Mouse (Mus musculus) Muller cell, postnatal 12 days (primary cell): ENCODE measurements around the gene St8sia2.
"Not testable (repeated sequence)": the region's sequence is repeated elsewhere in the genome, so short reads cannot be mapped to it uniquely, and the experiment has no call there.

Experiments used
- DNase-seq: peaks from one replicate; pipeline ENCODE4 v3.0.0-alpha.2; 2015; ENCODE audit errors: inconsistent ontology term

The St8sia2 gene

GRCm38 (mm10) chr7:73989366-73989765 is 24.1 kb downstream of the St8sia2 start:
- no peak for DNase-seq

DNA sequence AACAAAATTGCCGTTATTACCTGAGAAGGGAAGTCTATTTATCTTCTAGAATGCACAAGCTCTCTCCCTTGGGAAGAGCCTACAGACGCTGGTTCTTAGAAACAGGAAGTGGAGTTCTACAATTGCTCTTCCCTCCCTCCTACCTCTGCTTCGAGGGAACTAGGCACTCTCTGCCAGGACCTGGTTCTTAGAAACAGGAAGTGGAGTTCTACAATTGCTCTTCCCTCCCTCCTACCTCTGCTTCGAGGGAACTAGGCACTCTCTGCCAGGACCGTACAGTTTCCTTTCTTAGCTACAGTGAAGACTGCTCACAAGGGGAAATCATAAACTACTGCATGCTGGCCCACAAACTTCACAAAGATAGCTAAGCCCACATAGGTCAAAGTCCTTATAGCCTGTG is 41.3 kb downstream of the St8sia2 start:
- not testable (repeated sequence) for DNase-seq

DNA sequence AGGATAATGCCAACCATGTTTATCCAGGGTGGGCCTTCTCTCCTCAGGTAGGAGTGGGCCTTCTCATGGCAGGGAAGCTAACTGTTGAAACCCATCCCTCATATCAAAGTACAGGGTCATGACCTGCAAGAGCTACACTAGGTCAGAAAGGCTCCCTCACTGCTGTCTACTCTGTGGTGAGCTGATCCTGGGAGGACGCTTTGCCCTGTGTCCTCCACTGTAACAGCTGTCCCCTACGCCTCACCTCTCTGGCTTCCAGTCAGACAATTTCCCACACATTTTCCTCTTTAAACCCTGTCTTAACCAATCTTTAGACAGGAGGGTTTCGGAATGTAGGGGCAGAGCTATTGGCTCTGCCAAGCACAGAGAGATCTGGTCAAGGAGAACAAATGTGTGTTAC is 48.3 kb downstream of the St8sia2 start:
- no peak for DNase-seq

- peak; percentile 88 for DNase-seq
Measured at GRCm38 (mm10) chr7:73962431-73962830, 51.1 kb downstream of the St8sia2 start.

GRCm38 (mm10) chr7:73954441-73954840 is 59.0 kb downstream of the St8sia2 start:
- DNase-seq, result peak; percentile 92

DNA sequence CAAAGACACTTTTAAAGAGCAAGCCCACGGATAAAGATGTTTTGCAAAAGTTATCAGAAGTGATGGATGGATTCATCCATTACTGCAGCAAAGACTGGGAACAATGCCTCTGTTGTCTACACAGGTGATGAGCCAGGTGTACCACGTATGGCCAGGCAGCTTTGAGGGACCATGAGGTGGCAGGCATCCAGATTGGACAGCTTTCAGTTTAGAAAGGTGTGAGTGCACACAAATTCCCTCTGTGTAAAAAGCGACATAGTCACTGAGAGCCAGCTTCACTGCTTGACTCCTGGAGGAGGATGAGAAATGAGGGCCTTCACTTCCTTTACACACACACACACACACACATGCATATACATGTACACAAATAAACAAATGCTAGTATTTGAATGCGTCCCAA is 60.4 kb downstream of the St8sia2 start:
- DNase-seq, result no peak

GRCm38 (mm10) chr7:73941640-73942039 is 71.8 kb downstream of the St8sia2 start:
- DNase-seq, result peak; percentile 45

GRCm38 (mm10) chr7:73939236-73939635 is 74.3 kb downstream of the St8sia2 start:
- no peak for DNase-seq

DNA sequence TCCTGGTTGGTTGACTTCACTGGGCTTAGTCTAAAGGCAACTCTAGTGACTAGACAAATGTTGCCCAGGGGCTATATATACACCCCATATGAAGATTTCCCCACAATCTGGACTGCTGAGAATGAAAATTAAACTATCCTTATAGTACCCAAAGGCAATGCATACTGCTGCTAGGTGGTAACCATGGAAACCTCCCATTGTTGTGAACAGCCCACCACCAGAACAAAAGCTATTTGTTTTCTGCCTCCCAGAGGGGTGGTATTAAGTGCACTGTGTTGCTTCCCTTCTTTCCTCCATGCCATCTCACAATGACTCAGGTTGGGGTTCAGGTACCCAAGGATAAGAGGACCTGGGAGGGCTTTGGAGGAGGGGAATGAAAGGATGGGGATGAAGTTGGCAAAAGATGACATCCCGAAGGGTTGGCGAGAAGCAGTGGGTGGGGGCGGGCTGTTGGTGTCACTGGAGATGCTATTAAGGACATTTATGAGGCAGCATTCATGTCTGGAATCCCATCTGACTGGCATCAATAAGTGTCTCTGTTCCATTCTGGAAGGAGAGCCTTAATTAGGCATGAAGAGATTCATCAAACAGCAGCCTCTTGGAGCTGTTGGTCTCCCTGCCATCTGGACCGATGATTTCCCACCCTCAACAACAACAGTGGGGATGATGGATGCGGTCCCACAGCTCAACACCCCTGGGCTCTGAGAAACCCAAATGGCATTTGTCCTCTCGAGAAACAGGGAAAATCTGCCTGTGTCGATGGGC is 75.3 kb downstream of the St8sia2 start:
- DNase-seq, result no peak

DNA sequence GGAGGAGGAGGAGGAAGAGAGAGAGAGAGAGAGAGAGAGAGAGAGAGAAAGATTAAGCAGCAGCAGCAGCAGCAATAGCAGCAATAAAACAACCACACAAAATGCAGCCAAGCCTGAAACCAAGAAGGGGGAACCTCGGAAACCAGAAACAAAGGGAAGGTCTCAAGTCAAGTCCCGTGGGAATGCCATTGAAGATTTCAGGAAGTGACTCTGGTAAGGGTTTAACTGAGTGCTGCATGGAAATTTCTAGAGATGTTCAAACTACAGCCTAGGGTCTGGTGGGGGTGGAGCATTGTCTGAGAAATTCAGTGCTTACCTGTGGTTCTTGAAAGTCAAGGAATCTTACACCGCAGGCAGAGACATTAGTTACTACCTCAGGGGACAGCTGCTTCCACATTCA is 77.4 kb downstream of the St8sia2 start:
- DNase-seq, result no peak

DNA sequence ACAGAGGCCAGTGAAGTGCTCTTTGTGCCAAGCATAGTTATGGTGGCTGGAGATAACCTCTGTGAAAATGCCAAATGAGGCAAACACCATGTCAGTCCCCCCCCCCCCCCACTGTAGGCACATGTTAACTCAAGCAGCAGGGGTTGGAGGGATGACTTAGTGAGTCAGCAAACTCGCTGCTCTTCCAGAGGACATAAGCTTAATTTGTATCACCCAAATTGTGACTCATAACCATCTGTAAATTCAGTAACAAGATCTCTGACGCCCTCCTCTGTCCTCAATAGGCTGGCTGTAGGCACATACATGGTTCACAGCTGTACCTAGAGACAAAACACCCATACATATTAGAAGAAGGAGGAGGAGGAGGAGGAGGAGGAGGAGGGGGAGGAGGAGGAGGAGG is 77.8 kb downstream of the St8sia2 start:
- peak; percentile 48 for DNase-seq

GRCm38 (mm10) chr7:73933036-73933435 is 80.5 kb downstream of the St8sia2 start:
- no peak for DNase-seq

DNA sequence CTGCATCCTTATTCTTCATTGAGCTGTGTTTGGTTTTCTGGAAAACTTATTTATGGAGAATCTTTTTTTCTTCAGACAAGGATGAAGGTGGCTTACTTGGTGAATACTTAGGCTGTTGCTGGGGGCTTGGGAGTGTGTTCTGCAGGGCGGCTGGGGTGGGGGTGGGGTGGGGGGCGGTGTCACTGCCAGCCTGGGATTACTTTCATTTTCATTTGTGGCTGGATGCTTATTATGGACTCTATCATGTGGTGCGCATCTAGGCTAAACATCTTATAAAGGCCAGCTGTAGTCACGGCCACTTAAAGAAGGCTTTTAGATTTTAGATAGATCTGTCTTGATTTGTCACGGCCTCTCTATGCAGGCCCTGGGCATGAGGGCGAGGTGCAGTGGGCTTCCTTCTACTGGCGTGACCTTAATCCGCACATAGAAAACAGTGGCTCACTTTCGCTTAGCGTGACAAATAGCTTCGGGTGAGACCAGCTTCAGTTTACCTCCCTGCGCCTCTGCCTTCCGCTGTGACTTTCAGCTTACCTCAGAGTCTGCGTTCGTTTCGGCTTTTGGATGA is 92.5 kb downstream of the St8sia2 start:
- DNase-seq, result no peak

DNA sequence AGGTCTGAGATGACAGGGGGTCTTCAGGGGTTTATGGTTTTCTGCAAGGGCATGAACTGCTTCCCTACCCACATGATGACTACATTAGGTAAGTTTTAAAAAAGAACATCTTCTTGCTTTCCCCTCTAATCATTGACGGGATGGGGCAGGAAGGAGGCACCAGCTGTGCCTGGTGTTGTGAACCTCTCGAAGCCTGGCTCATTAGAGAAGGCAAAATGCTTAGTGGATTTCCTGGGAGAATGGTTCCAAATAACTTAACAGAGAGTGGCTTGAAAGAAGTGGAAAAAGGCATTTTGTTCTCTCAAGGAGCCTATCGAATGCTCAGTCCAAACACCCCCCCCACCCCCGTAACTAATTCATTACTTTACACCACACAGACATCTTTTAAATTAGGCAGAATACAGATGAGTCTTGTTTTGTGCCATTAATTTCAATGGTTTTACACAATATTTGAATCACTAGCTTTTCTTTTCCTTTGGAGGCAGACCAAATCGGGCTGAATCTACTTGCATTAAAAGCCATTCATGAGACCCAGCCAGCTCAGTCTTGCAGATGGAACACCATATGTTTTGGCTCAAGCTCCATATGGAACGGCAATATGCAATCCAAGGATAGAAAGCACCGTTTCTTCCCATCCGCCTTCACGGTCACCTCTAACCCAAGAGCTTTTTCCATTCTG is 95.7 kb downstream of the St8sia2 start:
- DNase-seq, result peak; percentile 24

DNA sequence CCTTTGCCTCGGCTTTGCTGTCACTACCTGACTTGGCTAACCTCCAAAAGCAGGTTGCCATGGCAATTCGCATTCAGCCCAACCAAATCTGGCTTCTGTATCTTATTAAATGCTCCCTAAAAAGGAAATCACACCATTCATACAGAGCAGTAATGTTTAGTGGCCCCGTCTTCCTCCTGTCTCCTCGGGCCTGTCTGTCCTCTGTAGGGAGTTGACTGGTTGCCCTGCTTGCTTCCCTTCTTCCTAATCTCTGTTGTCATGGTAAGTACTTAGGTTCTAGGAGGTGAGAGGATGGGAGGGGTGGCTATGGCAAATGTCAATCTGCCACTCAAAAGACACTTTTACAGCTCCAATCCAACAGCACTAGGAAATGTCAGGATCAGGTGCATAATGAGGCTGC is 101.6 kb downstream of the St8sia2 start:
- no peak for DNase-seq

DNA sequence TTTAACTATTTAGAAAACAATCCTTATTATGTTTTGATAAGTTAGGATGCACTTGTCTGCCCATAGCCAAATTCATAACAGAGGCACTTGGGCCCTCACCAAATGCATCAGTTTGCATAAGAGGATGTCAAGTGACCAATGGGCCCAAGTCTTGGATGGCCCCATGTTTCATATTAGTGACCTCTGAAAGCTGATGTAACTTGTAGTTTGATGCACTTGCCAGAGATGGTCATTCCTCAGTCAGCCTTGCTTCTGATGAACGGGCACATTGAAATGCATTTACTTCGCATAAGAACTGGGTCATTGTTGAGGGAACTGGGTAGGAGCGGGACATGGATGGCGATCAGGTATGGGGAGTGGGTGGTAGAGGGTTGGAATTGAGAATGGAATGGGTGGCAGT is 102.6 kb downstream of the St8sia2 start:
- no peak for DNase-seq

DNA sequence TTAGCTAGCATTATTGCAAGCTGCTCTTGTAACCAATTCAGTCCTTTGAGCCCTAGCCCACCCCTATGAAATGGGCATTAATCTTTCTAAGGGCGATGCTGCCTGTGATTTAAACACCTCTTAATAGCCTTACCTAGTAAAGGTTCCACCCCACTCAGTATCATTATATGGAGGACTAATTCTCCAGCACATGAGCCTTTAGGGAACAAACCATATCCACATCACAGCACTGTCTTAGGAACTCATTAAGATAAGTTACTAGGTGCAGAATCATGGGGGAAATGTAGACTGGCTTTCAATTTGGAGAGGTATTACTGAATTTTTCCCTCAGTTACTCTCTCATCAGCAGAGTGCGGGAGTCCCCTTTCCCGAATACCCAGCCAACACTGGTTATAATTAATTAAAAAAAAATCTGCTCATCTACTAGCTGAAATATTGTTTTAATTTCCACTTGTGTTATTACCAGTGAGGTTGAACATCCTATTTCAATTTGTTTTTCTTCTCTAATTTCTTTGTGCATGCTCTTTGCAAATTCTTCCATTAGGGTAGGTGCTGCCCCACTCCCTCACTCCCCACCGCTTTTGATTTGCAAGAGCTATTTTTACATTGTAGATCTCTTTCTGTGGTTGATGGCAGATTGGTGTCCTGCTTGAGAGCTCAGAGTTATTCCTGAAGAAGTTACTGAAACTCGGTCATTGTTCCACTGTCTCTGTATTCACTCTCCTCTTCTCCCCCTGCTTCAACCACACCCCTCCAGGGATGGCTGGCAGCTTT is 103.9 kb downstream of the St8sia2 start:
- DNase-seq, result no peak

DNA sequence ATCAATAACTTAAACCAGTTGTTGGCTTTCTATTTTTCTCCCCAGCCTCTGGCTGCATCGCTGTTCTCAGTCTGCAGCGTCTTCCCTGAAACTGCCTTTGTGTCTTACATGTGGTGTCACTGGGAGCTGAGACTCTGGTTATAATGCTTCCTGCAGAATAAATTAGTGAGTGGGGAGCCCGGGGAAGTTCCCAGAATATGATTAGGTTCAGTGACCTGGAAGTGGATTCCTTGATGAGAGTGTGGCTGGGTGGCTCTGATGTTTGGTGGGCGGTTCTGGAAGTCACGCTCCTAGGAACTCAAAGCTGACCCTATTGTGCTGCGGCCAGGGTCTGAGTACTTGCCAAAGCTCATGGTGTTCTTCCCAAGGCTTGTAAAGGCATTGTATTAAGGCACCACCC is 119.0 kb downstream of the St8sia2 start:
- peak; percentile 80 for DNase-seq

- no peak for DNase-seq
Measured at GRCm38 (mm10) chr7:73891830-73892229, 121.7 kb downstream of the St8sia2 start.

DNA sequence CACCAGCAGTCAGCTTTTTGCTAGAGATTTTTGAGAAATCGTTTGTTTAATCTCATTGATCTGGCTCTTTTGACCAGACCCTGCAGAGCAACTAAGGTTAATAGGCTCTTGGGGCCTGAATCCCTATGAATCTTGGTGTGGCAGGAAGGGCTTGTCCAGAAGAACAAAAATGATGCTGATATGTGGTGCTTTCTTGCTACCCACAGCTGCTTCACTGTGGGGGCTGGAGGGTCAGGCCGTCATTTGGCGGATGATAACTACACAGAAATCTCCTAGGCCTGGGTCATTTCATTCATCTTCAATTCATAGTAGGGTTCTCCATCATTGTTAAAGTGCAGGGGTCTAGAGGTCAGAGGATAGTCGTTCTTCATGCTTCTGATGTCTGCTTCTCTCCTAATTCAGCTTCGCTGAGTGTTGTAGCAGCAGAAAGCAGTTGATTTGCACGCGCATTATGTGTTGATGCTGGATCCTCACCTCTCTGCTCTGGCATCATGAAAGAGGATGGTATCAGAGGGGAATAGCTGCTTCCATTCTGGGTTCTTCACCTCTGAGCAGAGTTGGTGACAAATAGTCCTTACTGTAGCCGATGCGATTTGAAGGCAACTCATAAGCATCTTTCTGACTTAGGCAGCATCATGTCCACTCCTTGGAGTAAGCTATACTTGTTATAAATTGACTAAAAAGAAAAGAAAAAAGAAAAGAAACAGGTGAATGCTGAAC is 122.4 kb downstream of the St8sia2 start:
- no peak for DNase-seq

DNA sequence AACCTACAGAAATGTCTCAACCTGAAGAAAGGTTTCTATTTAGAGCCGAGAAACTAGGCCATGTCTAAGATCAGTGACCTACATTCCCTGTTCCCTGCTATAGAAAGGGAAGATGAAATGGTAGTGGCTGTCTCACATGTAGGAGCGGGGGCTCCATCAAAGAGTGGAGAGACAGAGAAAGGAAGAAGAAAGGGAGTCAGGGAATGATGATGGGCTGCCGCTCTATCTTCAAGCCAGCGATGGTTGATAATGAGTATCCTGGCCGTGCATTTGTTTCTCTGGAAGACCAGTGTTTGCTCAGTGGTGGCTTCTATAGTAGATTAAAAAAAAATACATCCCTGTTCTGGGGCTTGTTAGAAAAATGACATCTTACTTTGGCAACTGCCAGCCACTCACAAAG is 123.0 kb downstream of the St8sia2 start:
- no peak for DNase-seq
